Mouse (Mus musculus) bone marrow macrophage, adult 2 months (primary cell): ENCODE measurements around the gene Mtx3. TPM values are rescaled to one million over a fixed set of nuclear protein-coding genes. Genes with fewer than 3 reads are reported as not detected.

ENCODE experiments used
- H3K27ac ChIP-seq: 2 replicates; pipeline ENCODE4 v1.5.1; 2012; ENCODE audit warnings: low read depth, low read length; ENCODE audit not compliant: insufficient read depth
- H3K4me1 ChIP-seq: 2 replicates; pipeline ENCODE4 v1.6.1; 2012; ENCODE audit warnings: low read length; ENCODE audit not compliant: control insufficient read depth, insufficient read depth
- H3K4me3 ChIP-seq: 2 replicates; pipeline ENCODE4 v1.5.1; 2012; ENCODE audit warnings: mild to moderate bottlenecking, low read length, moderate library complexity; ENCODE audit not compliant: insufficient read depth
- CTCF ChIP-seq: IDR thresholded peaks from 2 replicates; pipeline ENCODE4 v1.5.1; 2012; ENCODE audit warnings: low read depth, mild to moderate bottlenecking, low read length, moderate library complexity
- POLR2A ChIP-seq: IDR thresholded peaks from 2 replicates; pipeline ENCODE4 v1.6.1; 2012; ENCODE audit warnings: mild to moderate bottlenecking, low read depth, low read length, borderline replicate concordance
- polyA plus RNA-seq: library from polyadenylated mRNA; stranded (reverse); fragments of >200 nt; gene quantifications from 2 replicates; pipeline ENCODE4 v1.2.4, GENCODE M21; 2012; ENCODE audit not compliant: missing spikeins, insufficient read depth, insufficient read length

The Mtx3 gene
- polyA plus RNA-seq, 1 experiment, result 10.8 TPM

GRCm38 (mm10) chr13:92847336-92847735 is 2.8 kb downstream of the Mtx3 start:
- no peaks in the 10 kb centered on the region for H3K4me1 ChIP-seq
- H3K27ac ChIP-seq, result no peak overlapping the region
- no peak overlapping the region for H3K4me3 ChIP-seq
- TF ChIP-seq CTCF, result no peak
- TF ChIP-seq POLR2A, result no peak

- Histone ChIP-seq H3K4me1 (no peaks in the 10 kb centered on the region), H3K4me3 (no peak overlapping the region), H3K27ac (no peak overlapping the region)
- TF ChIP-seq CTCF, result no peak
- TF ChIP-seq POLR2A, result no peak
Measured at GRCm38 (mm10) chr13:92848002-92848401, 3.4 kb downstream of the Mtx3 start.

GRCm38 (mm10) chr13:92855901-92856300 is 11.3 kb downstream of the Mtx3 start:
- peak; percentile 50 for TF ChIP-seq CTCF
- TF ChIP-seq POLR2A, result no peak
- no peak overlapping the region for H3K27ac ChIP-seq
- peaks cover under 1% of the 10 kb centered on the region for H3K4me1 ChIP-seq
- no peak overlapping the region for H3K4me3 ChIP-seq

- H3K4me1 ChIP-seq, result peaks cover 11% of the 10 kb centered on the region
- TF ChIP-seq POLR2A, result no peak
- TF ChIP-seq CTCF, result no peak
- H3K27ac ChIP-seq, result no peak overlapping the region
- H3K4me3 ChIP-seq, result no peak overlapping the region
Measured at GRCm38 (mm10) chr13:92858808-92859207, 14.2 kb downstream of the Mtx3 start.

- Histone ChIP-seq H3K4me3 (no peak overlapping the region), H3K4me1 (peaks cover 11% of the 10 kb centered on the region), H3K27ac (no peak overlapping the region)
- TF ChIP-seq CTCF, result no peak
- no peak for TF ChIP-seq POLR2A
Measured at GRCm38 (mm10) chr13:92859959-92860358, 15.4 kb downstream of the Mtx3 start.

GRCm38 (mm10) chr13:92865358-92865757 is 20.8 kb downstream of the Mtx3 start:
- H3K4me1 ChIP-seq, result peaks cover 11% of the 10 kb centered on the region
- no peak overlapping the region for H3K4me3 ChIP-seq
- no peak for TF ChIP-seq CTCF
- TF ChIP-seq POLR2A, result no peak
- no peak overlapping the region for H3K27ac ChIP-seq

- no peak for TF ChIP-seq POLR2A
- no peak for TF ChIP-seq CTCF
- Histone ChIP-seq H3K27ac (no peak overlapping the region), H3K4me3 (no peak overlapping the region), H3K4me1 (peaks cover 5% of the 10 kb centered on the region; the same call in 1 of the 2 replicates)
Measured at GRCm38 (mm10) chr13:92866680-92867079, 22.1 kb downstream of the Mtx3 start.

GRCm38 (mm10) chr13:92879514-92879913 is 35.0 kb downstream of the Mtx3 start:
- Histone ChIP-seq H3K4me3 (no peak overlapping the region), H3K27ac (no peak overlapping the region), H3K4me1 (no peaks in the 10 kb centered on the region)
- TF ChIP-seq POLR2A, result no peak
- TF ChIP-seq CTCF, result no peak

- Histone ChIP-seq H3K4me3 (no peak overlapping the region), H3K27ac (no peak overlapping the region), H3K4me1 (no peaks in the 10 kb centered on the region)
- no peak for TF ChIP-seq CTCF
- TF ChIP-seq POLR2A, result no peak
Measured at GRCm38 (mm10) chr13:92879933-92880332, 35.4 kb downstream of the Mtx3 start.

- TF ChIP-seq CTCF, result no peak
- TF ChIP-seq POLR2A, result no peak
- Histone ChIP-seq H3K4me1 (no peaks in the 10 kb centered on the region), H3K4me3 (no peak overlapping the region), H3K27ac (no peak overlapping the region)
Measured at GRCm38 (mm10) chr13:92880589-92880988, 36.0 kb downstream of the Mtx3 start.
